Mouse (Mus musculus): ENCODE data around the gene Ccdc22.

Ccdc22 gene

DNA sequence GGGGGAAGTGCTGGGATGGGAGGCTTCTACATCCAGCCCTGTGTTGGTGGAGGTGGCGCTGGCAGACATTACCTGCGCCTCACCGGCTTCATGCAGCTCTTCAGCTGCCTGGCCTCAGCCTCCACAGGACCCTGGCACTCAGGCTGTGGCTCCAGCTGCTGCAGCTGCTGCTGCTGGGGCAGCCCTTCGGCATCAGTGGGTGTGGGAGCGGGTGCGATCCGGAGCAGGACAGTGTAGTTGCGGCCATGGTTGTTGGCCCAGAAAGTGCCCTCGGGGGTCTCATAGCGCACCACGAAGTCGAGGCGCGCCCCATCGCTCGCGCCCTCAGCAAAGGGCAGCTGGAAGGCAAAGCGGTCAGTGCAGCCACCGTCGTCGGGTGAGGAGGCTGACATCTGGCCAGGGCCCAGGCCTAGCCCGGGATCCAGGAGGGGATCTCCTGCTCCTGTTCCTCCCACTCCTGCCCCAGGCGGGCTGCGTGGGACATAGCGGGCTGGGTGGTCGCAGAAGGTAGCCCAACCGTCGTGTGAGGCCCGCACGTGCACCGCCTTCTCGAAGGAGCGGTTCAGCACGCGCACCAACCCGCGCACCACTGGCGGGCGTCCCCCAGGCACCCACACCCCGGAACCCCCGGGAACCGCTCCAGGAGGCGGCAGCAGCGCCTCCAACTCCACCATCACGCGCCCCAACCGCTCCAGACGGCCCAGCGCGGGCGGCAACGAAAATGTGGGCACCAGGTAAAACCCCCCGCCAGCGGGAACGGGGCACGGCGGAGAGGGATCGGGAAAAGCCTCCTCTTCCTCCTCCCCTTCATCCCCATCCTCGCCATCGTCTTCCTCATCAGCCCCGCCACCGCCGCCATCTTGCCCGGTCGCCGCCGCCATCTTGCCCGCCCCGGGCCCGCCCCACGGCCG lies 31.9 kb downstream of the Ccdc22 start, which contains the start of gene Foxp3:
Foxp3 (plus strand) TSS at position 469 of the 911 bp plus-strand sequence.
- DNase-seq (ENCODE audit: low read depth, low spot score), result no peak

DNA sequence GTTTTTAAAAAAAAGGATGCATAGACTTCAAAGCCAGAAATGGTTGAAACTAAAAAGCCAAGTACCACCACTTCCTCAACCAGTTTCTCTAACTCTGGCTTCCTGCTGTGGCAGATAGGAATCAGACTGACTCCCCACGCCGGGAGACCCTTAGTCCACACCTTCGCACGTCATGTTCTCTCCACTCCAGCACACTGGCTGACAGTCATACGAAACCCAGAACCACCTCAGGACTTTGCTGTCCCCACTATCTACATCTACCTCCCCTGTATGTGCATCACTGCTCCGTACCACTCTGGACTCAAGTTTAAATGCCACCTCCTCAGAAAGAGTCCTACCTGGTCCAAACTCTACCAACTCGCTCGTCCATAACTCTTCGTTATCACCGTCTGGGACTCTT lies 32.9 kb downstream of the Ccdc22 start:
- DNase-seq (ENCODE audit: low read depth, low spot score), result no peak

DNA sequence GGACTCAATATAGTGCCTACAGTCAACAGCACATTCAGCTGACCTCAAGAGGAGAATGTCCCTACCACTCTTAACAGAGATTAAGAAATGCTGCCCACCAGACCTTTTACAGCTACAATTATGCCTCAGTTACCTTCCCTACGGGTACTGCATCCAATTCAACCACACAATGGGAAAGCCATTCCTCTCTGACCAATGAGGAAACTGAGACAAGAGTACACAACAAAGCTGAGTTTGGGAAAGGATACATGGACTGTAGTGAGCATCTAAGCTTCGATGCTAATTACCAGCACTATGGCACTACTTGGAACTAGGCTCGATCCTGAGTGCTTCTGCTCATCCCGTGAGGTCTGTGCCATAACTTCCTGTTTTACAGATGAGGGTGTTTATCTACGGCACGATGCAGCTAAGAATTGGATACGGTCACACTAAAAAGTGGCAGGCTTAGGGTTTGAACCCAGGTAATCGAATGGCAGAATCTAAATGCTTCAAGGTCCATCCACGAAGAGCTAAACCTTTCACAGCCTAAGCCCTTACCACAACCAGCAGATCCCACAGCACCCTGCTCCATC lies 33.7 kb downstream of the Ccdc22 start:
- no peak for DNase-seq (ENCODE audit: low read depth, low spot score)

DNA sequence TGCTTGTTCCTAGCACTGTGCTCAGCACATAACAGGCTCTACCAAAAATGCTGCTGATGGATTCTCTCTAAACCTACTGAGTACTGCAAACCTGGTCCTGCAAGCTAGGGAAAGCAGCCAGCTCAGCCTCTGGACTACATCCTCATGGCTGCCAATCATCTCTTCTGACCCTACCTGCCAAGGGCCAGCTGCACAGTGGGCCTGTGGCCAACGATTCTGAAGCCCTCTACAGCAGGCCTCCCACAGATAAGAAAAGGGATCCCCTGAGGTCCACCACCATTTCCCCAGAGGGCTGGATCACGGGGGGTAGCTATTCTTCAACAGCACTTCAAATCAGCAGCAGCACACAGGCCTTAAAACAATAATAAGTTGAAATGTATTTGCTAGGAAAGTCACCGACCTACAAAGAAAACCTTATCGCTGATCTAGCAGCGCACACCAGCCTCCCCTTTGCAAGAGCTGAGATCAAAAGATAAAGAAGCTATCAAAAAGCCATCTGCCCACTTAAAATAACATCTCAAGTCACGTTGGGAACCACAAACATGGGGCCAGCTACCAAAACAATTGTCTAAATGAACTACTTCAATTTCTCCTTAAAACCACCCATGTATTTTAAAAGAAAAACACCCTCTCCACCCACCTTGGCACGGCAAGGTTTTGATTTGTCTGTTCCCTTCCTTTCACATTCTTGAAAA lies 34.7 kb downstream of the Ccdc22 start:
- no peak for DNase-seq (ENCODE audit: low read depth, low spot score)

DNA sequence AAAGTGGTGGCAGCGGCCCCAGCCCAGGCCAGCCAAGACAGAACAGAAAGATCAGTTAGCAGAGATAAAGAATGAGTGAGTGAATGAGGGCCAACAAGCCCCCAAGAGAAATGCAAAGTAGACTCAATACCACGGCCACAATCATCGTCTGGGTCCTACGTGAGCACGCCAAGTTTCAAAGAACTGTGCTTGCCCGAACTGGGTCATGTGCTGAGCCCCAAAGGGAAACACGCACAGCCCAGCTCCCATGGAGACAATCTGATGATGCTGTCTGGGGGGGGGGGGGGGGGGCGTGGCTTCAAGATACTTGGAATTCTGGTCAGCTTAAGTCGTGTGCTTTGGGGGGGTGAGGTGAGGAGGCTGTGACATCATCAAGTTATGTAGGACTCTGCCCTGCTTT lies 37.8 kb downstream of the Ccdc22 start:
- no peak for DNase-seq (ENCODE audit: low read depth, low spot score)

DNA sequence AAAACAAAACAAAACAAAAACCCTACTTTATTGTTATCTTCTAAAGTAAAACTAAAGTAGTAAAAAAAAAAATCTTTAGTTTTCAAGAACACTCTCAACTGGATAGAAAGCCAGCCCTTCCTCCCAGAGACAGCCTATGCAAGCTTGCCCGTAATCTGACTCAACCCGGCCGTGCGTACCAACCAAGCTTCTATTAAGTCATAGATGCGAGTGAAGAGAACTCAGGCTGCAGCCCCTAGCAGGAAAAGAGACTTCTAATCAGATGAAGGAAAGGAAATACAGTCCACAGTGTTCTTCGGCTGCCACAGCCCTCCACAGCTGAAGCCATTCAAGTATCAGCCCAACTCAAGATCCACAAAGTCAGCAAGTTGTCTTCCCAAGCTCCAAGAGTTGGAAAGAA lies 39.0 kb downstream of the Ccdc22 start:
- no peak for DNase-seq (ENCODE audit: low read depth, low spot score)

DNA sequence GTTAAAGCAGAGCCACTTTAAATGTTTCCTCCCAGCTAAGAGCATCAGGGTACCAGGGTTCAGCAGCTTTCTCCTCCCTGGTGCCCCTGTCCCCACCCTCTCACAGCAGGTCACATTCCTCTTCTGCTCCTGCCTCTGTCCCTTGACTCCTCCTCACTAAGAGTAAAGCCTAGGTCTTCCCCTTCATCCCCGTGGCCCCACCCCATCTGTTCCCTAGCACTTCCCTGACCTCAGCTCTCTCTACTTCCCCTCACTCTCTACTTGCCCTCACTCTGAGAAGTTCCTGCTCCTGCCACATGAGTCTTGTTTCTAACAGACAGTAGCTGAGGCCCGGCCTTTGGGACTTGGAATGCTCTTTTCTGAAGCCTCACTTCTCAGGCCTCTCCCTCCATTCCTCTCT lies 42.2 kb downstream of the Ccdc22 start:
- DNase-seq (ENCODE audit: low read depth, low spot score), result no peak

DNA sequence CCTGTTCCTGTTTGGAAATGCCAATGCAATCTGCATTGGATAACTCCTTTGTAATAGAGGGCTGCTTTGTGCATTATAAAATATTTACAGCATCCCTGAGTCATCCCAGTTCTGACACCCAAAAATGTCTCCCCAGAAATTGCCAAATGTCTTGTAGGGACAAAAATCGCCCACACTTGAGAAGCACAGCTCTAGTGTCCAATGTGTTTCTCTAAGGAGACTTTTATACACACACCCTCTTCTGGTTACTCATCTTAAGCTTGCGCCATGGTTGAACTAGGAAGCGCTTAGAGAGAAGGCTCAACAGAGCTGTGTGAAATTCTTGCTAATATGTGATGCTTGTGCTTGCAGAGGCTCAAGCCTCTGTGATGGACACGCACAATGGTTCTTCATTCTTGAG lies 51.8 kb downstream of the Ccdc22 start:
- DNase-seq (ENCODE audit: low read depth, low spot score), result no peak

Measured in c-Kit-negative CD71-positive TER-119-positive erythroid progenitor cells, embryonic 14.5 days (primary cell).